Mouse (Mus musculus): ENCODE measurements around the gene Osgep.
"Not testable (repeated sequence)": the region's sequence is repeated elsewhere in the genome, so short reads cannot be mapped to it uniquely, and the experiment has no call there.

The Osgep gene

DNA sequence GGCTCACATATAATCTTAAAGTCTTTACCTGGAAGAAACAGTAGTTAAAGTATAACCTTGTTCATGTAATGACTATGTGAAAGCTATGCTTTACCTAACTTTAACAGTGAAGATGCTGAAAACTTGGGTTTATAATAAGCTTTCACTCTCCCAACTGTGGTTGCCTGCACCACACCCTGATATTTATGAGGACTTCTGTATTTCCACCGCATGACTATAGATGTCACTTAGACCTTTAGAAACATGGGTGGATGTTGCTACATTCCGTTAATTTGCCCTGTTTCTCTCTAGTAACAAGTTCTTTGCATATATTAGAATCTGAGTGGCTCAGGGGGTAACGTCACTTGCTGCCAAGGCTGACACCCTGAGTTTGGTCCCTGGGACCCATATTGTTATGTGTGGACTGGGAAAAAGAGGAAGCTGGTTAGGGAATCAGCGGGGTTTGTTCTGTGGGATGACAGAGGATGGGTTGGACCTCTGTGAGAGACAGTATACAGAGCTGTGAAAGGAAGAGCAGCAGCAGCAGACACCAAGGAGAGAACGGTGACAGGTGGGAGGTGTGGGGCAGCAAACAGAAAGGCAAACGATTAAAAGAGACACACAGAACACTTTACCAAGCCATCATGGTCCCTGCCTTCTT lies 49.0 kb downstream of the Osgep start:
- no peak for DNase-seq (ENCODE audit: low read depth, low spot score)
- Histone ChIP-seq H3K27me3 (ENCODE audit: control insufficient read depth, insufficient read depth, low read length, poor library complexity, severe bottlenecking) (no peaks in the 10 kb centered on the region), H3K36me3 (ENCODE audit: control insufficient read depth, insufficient read depth, low read length, poor library complexity, severe bottlenecking) (no peaks in the 10 kb centered on the region)

GRCm38 (mm10) chr14:50875175-50875574 lies 49.5 kb downstream of the Osgep start:
- DNase-seq (ENCODE audit: low read depth, low spot score), result no peak
- no peaks in the 10 kb centered on the region for H3K27me3 ChIP-seq (ENCODE audit: control insufficient read depth, insufficient read depth, low read length, poor library complexity, severe bottlenecking)
- H3K36me3 ChIP-seq (ENCODE audit: control insufficient read depth, insufficient read depth, low read length, poor library complexity, severe bottlenecking), result no peaks in the 10 kb centered on the region

DNA sequence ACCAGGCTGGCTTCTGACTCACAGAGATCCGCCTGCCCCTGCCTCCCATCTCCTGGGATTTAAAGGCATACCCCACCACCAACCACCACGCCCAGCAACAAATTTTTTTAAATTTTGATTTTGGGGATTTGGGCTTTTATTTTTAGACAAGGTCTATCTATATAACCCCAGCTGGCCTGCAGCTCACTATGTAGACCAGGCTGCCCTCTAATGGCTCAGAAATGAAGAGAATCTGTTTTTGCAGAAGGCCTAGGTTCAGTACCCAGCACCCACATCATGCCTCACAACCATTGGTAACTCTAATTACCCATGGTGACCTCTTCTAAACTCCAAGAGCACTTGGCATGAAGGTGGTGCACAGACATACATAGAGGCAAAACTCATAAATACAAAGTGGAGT lies 53.4 kb downstream of the Osgep start:
- DNase-seq (ENCODE audit: low read depth, low spot score), result peak; percentile 53
- H3K27me3 ChIP-seq (ENCODE audit: control insufficient read depth, insufficient read depth, low read length, poor library complexity, severe bottlenecking), result no peaks in the 10 kb centered on the region
- peaks cover 3% of the 10 kb centered on the region; the same call in 1 of the 2 replicates for H3K36me3 ChIP-seq (ENCODE audit: control insufficient read depth, insufficient read depth, low read length, poor library complexity, severe bottlenecking)

DNA sequence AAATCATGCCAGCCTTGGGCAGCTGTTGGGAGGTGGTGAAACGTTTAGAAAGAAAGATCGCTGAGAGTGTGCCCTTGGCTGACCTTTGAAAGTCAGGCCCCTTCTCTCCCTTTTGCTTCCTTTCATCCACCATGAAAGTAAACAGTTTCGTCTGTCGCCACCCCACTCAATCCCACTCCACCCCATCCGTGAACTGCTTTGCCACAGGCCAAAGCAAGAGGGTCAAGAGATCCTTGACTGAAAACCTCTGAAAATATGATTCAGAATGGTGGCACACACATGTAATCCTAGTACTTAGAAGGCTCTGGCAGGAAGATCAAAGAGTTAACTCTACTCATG lies 53.9 kb downstream of the Osgep start:
- Histone ChIP-seq H3K27me3 (ENCODE audit: control insufficient read depth, insufficient read depth, low read length, poor library complexity, severe bottlenecking) (no peaks in the 10 kb centered on the region), H3K36me3 (ENCODE audit: control insufficient read depth, insufficient read depth, low read length, poor library complexity, severe bottlenecking) (peaks cover 3% of the 10 kb centered on the region)
- no peak for DNase-seq (ENCODE audit: low read depth, low spot score)

DNA sequence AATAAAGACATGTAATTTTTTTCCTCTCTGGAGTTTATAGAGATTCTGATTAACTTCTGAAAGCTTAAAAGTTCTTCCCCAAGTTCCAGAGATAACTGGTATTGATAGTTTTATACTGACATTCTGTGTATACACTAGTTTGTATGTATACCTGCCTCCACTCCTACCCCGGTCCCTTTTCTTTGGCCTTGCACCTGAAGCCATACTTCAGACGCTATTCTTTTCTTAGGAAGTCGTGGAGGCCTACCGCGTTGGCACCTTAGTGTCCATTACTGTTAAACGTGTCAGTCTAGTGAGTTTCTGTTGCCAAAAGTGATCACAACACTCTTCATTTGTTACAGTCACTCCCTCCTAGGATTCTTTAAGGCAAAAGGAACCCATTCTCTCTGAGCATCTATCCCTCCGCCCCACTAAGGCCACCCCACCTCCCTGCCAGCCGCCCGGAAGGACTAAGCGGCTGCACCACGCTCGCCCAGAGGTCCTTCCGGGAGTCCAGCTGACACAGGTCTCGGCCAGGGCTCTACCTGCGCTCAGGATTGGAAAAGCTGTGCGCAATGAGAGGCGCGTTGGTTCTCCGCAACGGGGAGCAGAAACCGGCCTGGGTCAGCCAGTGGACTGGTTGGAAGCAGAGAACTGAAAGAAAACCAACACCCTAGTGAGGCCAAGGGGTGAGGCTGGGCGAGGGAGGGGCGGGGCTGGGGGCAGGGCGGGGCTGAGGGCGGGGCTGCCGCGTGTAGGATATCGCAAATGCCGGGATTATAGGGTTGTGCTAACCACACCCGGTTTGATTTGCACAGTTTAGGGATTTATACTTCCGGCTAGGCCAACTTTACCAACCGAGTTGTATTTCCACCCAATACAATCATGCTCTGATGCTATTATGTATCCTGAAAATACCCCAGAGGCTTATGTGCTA lies 54.5 kb downstream of the Osgep start, which contains the start of gene Tep1:
Gene Tep1, minus strand, starts transcription at position 672 of the 916 bp plus-strand sequence.
- DNase-seq (ENCODE audit: low read depth, low spot score), result peak; percentile 77
- no peaks in the 10 kb centered on the region for H3K27me3 ChIP-seq (ENCODE audit: control insufficient read depth, insufficient read depth, low read length, poor library complexity, severe bottlenecking)
- peaks cover 3% of the 10 kb centered on the region for H3K36me3 ChIP-seq (ENCODE audit: control insufficient read depth, insufficient read depth, low read length, poor library complexity, severe bottlenecking)

DNA sequence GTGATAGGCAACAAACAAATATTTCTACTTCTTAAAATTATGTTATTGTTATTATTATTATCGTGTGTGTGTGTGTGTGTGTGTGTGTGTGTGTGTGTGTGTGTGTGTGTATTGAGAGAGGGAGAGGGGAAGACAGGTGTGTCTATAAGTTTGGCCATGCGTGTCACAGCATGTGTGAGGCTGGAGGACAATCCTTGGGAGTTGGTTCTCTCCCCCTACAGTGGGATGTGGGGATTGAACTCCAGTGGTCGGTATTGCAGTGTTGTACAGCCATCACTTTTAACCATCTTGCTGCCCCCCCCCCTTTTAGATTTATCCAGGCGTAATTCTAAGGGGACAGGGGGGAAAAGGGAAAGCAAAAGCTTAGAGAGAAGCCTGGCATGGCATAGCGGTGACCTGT lies 56.0 kb downstream of the Osgep start:
- peaks cover 3% of the 10 kb centered on the region for H3K36me3 ChIP-seq (ENCODE audit: control insufficient read depth, insufficient read depth, low read length, poor library complexity, severe bottlenecking)
- no peaks in the 10 kb centered on the region for H3K27me3 ChIP-seq (ENCODE audit: control insufficient read depth, insufficient read depth, low read length, poor library complexity, severe bottlenecking)
- DNase-seq (ENCODE audit: low read depth, low spot score), result no peak

DNA sequence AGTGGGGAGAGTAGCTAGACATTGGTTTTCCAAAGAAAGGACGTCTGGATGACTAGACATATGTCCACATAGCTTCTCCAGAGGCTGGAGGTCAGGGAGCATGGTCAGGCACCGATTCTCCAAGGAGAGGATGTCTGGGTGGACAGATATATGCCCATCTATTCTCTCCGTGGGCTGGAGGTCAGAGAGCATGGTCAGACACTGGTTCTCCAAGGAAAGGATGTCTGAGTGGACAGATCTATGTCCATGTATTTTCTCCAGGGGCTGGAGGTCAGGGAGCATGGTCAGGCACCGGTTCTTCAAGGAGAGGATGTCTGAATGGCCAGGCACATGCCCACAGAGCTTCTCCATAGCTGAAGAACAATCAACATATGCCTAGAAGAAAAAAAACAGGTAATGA lies 56.5 kb downstream of the Osgep start:
- no peak for DNase-seq (ENCODE audit: low read depth, low spot score)
- Histone ChIP-seq H3K36me3 (ENCODE audit: control insufficient read depth, insufficient read depth, low read length, poor library complexity, severe bottlenecking) (peaks cover 3% of the 10 kb centered on the region), H3K27me3 (ENCODE audit: control insufficient read depth, insufficient read depth, low read length, poor library complexity, severe bottlenecking) (no peaks in the 10 kb centered on the region)

DNA sequence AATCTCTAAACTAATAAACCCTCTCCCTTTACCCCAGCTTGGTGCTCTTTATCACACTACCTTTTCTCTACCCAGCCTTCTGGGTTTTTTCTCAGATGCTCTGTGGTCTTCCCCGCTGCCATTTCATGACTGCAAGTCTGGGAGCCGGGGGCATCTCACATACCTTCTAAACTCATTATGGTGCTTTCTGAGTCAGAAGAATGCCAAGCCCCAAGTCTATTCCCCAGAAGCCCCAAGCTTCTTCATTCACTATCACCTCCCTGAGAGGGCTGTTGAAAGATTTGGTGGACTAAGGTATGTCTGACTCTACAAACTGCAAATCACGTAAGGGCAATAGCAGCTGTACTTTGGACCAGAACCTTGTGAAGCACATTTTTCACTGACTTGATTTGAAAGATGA lies 57.7 kb downstream of the Osgep start:
- no peak for DNase-seq (ENCODE audit: low read depth, low spot score)
- no peaks in the 10 kb centered on the region for H3K27me3 ChIP-seq (ENCODE audit: control insufficient read depth, insufficient read depth, low read length, poor library complexity, severe bottlenecking)
- peaks cover 6% of the 10 kb centered on the region for H3K36me3 ChIP-seq (ENCODE audit: control insufficient read depth, insufficient read depth, low read length, poor library complexity, severe bottlenecking)

DNA sequence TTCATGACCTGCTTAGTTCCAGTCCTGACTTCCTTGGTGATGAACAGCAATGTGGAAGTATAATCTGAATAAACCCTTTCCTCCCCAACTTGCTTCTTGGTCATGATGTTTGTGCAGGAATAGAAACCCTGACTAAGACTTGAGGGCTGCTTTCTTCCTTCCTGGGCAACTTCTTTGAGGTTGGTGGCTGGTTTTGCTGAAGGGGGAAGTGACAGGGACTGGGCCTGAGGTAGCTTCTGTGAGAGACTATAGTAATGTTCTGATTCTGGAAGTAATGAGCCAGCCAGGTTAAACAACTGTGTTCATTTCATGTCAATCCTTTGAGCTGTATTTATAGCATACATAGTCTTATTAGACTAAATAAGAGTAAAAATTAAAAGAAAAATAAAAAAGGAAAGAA lies 59.7 kb downstream of the Osgep start:
- H3K36me3 ChIP-seq (ENCODE audit: control insufficient read depth, insufficient read depth, low read length, poor library complexity, severe bottlenecking), result peaks cover 11% of the 10 kb centered on the region
- DNase-seq (ENCODE audit: low read depth, low spot score); H3K27me3 ChIP-seq (ENCODE audit: control insufficient read depth, insufficient read depth, low read length, poor library complexity, severe bottlenecking): not testable (repeated sequence)

DNA sequence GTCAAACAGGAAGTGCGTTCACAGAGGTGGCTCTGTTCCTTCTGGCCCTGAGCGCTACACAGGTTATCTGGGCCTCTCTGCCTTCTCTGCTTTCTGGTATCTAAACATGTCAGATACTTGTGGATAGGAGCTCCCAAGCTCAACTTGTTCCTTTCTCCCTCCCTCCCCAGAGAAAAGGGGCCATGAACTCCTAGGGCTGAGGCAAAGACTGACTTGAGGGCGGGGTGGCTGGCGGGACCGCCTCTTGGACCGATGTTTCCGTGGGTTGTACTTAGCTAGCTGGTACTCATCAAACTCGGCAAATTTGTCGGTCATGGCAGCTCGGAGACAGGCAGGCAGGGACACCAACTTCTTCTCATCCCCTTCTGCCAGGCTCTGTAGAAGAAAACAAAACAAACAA lies 62.1 kb downstream of the Osgep start:
- no peaks in the 10 kb centered on the region for H3K27me3 ChIP-seq (ENCODE audit: control insufficient read depth, insufficient read depth, low read length, poor library complexity, severe bottlenecking)
- DNase-seq (ENCODE audit: low read depth, low spot score), result no peak
- peaks cover 12% of the 10 kb centered on the region for H3K36me3 ChIP-seq (ENCODE audit: control insufficient read depth, insufficient read depth, low read length, poor library complexity, severe bottlenecking)

All from splenic B cell, adult 2 months (primary cell).